Mouse (Mus musculus) spleen, adult 2 months (tissue): ENCODE data around the gene Ubxn10.

Source experiments
- CTCF ChIP-seq: fragments of 200-500 bp; IDR thresholded peaks from 2 replicates; pipeline ENCODE4 v1.5.1; 2011; ENCODE audit warnings: mild to moderate bottlenecking, inconsistent platforms; ENCODE audit not compliant: insufficient read depth, insufficient read length, insufficient replicate concordance; ENCODE audit errors: extremely low read depth
- POLR2A ChIP-seq: fragments of 200-500 bp; IDR thresholded peaks from 2 replicates; pipeline ENCODE4 v1.6.1; 2011; ENCODE audit warnings: low read depth, low read length, inconsistent platforms

DNA sequence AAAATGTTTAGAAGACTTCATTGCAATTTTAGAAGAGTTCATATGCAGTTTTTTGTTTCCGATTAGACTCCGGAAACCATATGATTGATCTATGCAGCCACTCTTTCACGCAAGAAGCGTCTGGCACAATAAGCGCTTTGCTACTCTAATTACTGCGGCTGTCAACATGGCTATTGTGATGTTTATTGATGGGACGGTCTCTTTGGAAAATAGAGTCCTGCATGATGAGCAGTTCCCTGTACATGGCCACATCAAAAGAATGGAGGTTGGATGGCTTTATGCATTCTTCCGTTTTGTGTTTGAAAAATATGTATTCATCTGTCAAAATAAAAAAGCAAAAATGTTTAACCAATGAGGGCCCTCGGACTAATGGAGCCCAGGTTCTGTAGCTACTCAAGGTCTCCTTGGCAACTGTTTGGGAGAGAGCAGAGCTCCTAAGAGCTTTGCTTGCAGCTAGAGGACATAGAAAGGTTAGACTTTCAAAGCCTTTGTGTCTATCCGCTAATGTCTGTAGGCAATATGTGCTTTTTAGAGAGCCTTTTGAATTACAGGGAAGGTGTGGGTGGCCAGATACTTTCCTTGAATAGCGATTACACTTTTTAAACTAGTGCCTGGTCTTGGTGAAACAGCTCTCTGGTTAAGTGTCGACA, 43.8 kb downstream of the Ubxn10 start:
- TF ChIP-seq CTCF = no peak
- no peak for TF ChIP-seq POLR2A
